10 mouse cellular contexts compared by ENCODE assay signal in the genomic region with DNA sequence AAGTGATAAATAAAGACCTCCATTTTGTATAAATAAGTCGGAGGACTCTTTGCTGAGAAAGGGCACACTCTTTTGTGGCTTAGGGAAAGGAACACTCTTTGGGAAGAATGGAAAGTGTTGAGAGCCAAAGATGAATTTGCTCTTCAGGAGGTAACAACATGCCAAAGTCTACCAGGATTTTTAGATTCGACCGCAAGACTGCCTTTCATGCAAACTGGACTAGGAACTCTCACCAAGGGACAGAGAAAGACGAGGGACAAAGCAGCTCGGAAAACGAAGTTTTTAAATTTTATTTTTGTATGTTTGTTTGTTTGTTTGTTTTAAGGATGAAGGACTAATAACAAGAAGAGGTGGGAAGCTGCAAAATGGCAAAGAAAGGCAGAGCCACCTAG. TPM values are rescaled to one million over a fixed set of nuclear protein-coding genes. Genes with fewer than 3 reads are reported as not detected.
DNase-seq lines count a peak whose midpoint lies in the region; ATAC-seq and TF ChIP-seq lines count a peak whose summit lies in the region.
"Had no signal": no experiment of that assay in that cellular context is flagged by ENCODE, and none has a peak within 500 bp of the region (broad histone marks: within the 10 kb centered on the region; RNA-seq: fewer than 3 reads in every experiment).

No protein-coding gene starts in this region.

- 19% methylated on average over 6 of the region's 6 CpGs for WGBS in heart, postnatal 0 days
- 18% methylated on average over 6 of the region's 6 CpGs for WGBS in embryonic facial prominence, embryonic 13.5 days
- WGBS in hindbrain, embryonic 16.5 days, result 10% methylated on average over 6 of the region's 6 CpGs
- 9% methylated on average over 6 of the region's 6 CpGs for WGBS in midbrain, postnatal 0 days

- H3K9me3 ChIP-seq in heart, postnatal 0 days (replicated peaks; ENCODE audit: control insufficient read depth, low read length), result no peaks in the 10 kb centered on the region
- H3K9me3 ChIP-seq in embryonic facial prominence, embryonic 13.5 days, result no peaks in the 10 kb centered on the region
- no peaks in the 10 kb centered on the region for H3K9me3 ChIP-seq in hindbrain, embryonic 16.5 days (ENCODE audit: control insufficient read depth, low read length)
- no peaks in the 10 kb centered on the region for H3K9me3 ChIP-seq in midbrain, postnatal 0 days (ENCODE audit: low read length)

- no peak for DNase-seq in heart, postnatal 0 days (ENCODE audit: low spot score)
- no peak for DNase-seq in heart, adult 11 months
- no peak for DNase-seq in midbrain, postnatal 0 days (ENCODE audit: low spot score)
- no peak for DNase-seq in left cerebral cortex, postnatal 36 days (ENCODE audit: low spot score in 2 of 2)
- DNase-seq in cerebellum, adult 11-12 months, result no peak
- DNase-seq: lung, postnatal 36 days had no signal

- no peaks in the 10 kb centered on the region for H3K4me1 ChIP-seq in heart, postnatal 0 days (ENCODE audit: control insufficient read depth, insufficient read depth)
- peaks cover 12% of the 10 kb centered on the region; the same call in 1 of the 2 replicates for H3K4me1 ChIP-seq in embryonic facial prominence, embryonic 13.5 days
- peaks cover 6% of the 10 kb centered on the region for H3K4me1 ChIP-seq in hindbrain, embryonic 16.5 days (ENCODE audit: control insufficient read depth, insufficient read depth, low read depth, low read length)
- H3K4me1 ChIP-seq in midbrain, postnatal 0 days (ENCODE audit: insufficient read depth, low read length), result peaks cover 3% of the 10 kb centered on the region; the same call in 1 of the 2 replicates

- H3K27me3 ChIP-seq in heart, postnatal 0 days (ENCODE audit: control insufficient read depth, insufficient read depth, low read length), result peaks cover 6% of the 10 kb centered on the region; the same call in 1 of the 2 replicates
- H3K27me3 ChIP-seq in embryonic facial prominence, embryonic 13.5 days, result peaks cover 29% of the 10 kb centered on the region
- no peaks in the 10 kb centered on the region for H3K27me3 ChIP-seq in hindbrain, embryonic 16.5 days (replicated peaks; ENCODE audit: control insufficient read depth, insufficient read depth, low read length)
- no peaks in the 10 kb centered on the region for H3K27me3 ChIP-seq in midbrain, postnatal 0 days (ENCODE audit: insufficient read depth, low read length)

- H3K4me3 ChIP-seq in heart, postnatal 0 days (ENCODE audit: low read depth, low read length), result peak overlapping the region; percentile 42
- H3K4me3 ChIP-seq in embryonic facial prominence, embryonic 13.5 days, result peak overlapping the region; percentile 47
- peak overlapping the region; percentile 60 for H3K4me3 ChIP-seq in hindbrain, embryonic 16.5 days (ENCODE audit: low read length)
- H3K4me3 ChIP-seq in midbrain, postnatal 0 days (ENCODE audit: low read depth, low read length), result peak overlapping the region; percentile 62

- H3K27ac ChIP-seq in heart, postnatal 0 days (ENCODE audit: low read depth), result no peak overlapping the region
- H3K27ac ChIP-seq in embryonic facial prominence, embryonic 13.5 days, result no peak overlapping the region
- H3K27ac ChIP-seq in hindbrain, embryonic 16.5 days (ENCODE audit: low read depth, low read length), result peak overlapping the region; percentile 74; the same call in 1 of the 2 replicates
- H3K27ac ChIP-seq in midbrain, postnatal 0 days (ENCODE audit: low read depth, low read length), result peak overlapping the region; percentile 52; the same call in 1 of the 2 replicates

- intact Hi-C loops in left cerebral cortex, postnatal 36 days (cut with DNase I), result no loop called here

- ATAC-seq in heart, postnatal 0 days (ENCODE audit: insufficient read depth, low read depth), result no peak
- no peak for ATAC-seq in embryonic facial prominence, embryonic 13.5 days (ENCODE audit: insufficient number of reproducible peaks, insufficient read depth, low FRiP score, low TSS enrichment, low read depth)
- peak; percentile 11; the same call in 1 of the 2 replicates for ATAC-seq in hindbrain, embryonic 16.5 days
- ATAC-seq in midbrain, postnatal 0 days (ENCODE audit: low FRiP score), result no peak
- no peak for ATAC-seq in CD4-positive, CD25-positive, alpha-beta regulatory T cell, adult 4 months

- peak overlapping the region; percentile 69 for H3K4me2 ChIP-seq in heart, postnatal 0 days (ENCODE audit: low read depth, low read length)
- peak overlapping the region; percentile 82 for H3K4me2 ChIP-seq in embryonic facial prominence, embryonic 13.5 days
- H3K4me2 ChIP-seq in hindbrain, embryonic 16.5 days (ENCODE audit: low read length), result peak overlapping the region; percentile 69
- peak overlapping the region; percentile 65 for H3K4me2 ChIP-seq in midbrain, postnatal 0 days (ENCODE audit: low read depth, low read length, poor library complexity, severe bottlenecking)

- TF ChIP-seq EP300 in heart, postnatal 0 days (IDR thresholded peaks at IDR 0.05; ENCODE audit: low read depth), result no peak

- H3K9ac ChIP-seq in heart, postnatal 0 days (replicated peaks; ENCODE audit: low read depth, low read length), result no peak overlapping the region
- H3K9ac ChIP-seq in embryonic facial prominence, embryonic 13.5 days, result peak overlapping the region; percentile 61
- peak overlapping the region; percentile 78 for H3K9ac ChIP-seq in hindbrain, embryonic 16.5 days (ENCODE audit: low read depth, low read length)
- H3K9ac ChIP-seq in midbrain, postnatal 0 days (replicated peaks; ENCODE audit: low read length, poor library complexity, severe bottlenecking), result peak overlapping the region; percentile 70

- TF ChIP-seq CTCF in heart, postnatal 0 days (IDR thresholded peaks at IDR 0.05; ENCODE audit: low read depth), result no peak
- TF ChIP-seq CTCF in midbrain, postnatal 0 days (IDR thresholded peaks at IDR 0.05), result no peak

- H3K36me3 ChIP-seq in heart, postnatal 0 days (replicated peaks; ENCODE audit: control insufficient read depth, insufficient read depth, low read length), result no peaks in the 10 kb centered on the region
- no peaks in the 10 kb centered on the region for H3K36me3 ChIP-seq in embryonic facial prominence, embryonic 13.5 days
- no peaks in the 10 kb centered on the region for H3K36me3 ChIP-seq in hindbrain, embryonic 16.5 days (ENCODE audit: control insufficient read depth, insufficient read depth, low read length)
- H3K36me3 ChIP-seq in midbrain, postnatal 0 days (ENCODE audit: insufficient read depth, low read length), result no peaks in the 10 kb centered on the region

RNA-seq across cellular contexts. Expression of gene Plcxd3, which starts 0.3 kb away (rescaled TPM):
- 0.66 TPM in 1 of 2 replicates, not detected in the other for total RNA-seq in heart, postnatal 0 days (2014; rRNA removed; ENCODE audit: low replicate concordance)
- 0.15 and 0.26 TPM in 2 replicates for polyA plus RNA-seq in heart, postnatal 0 days (2015; fragmentation: Nextera tagmentation; extraction: Ambion mirVana)
- 2.4 and 2.7 TPM in 2 replicates for polyA plus RNA-seq in embryonic facial prominence, embryonic 13.5 days (2015; fragmentation: Nextera tagmentation; extraction: Ambion mirVana)
- 86.5 and 99.7 TPM in 2 replicates for polyA plus RNA-seq in hindbrain, embryonic 16.5 days (2015; fragmentation: Nextera tagmentation; extraction: Ambion mirVana)
- 64.6 and 82.5 TPM in 2 replicates for total RNA-seq in midbrain, postnatal 0 days (2014; rRNA removed)
- 90.5 and 100 TPM in 2 replicates for polyA plus RNA-seq in midbrain, postnatal 0 days (2015; fragmentation: Nextera tagmentation; extraction: Ambion mirVana)
- total RNA-seq in left cerebral cortex, postnatal 36 days (2021), result 10 to 100 TPM; 33.3 to 37.0 TPM
- polyA plus RNA-seq in CD4-positive, CD25-positive, alpha-beta regulatory T cell, adult 4 months (2017; shearing (Covaris generic)), result under 1 TPM in 1 of 2 experiments, not detected in 1; 0.35 TPM
- total RNA-seq: MEL had no signal

Comparison
In these comparisons a context has a peak if more than half of its experiments do, and no peak if none do; other contexts are left out.
1. H3K27ac ChIP-seq: peak in hindbrain, embryonic 16.5 days (single experiment) and midbrain, postnatal 0 days (single experiment); none in heart, postnatal 0 days (single experiment) and embryonic facial prominence, embryonic 13.5 days (single experiment).
2. RNA of gene Plcxd3, which starts 0.3 kb away (polyA plus RNA-seq): 90.5 to 100 TPM in midbrain, postnatal 0 days and 86.5 to 99.7 TPM in hindbrain, embryonic 16.5 days; 2.4 to 2.7 TPM in embryonic facial prominence, embryonic 13.5 days, 0.35 TPM in CD4-positive, CD25-positive, alpha-beta regulatory T cell, adult 4 months and 0.15 to 0.26 TPM in heart, postnatal 0 days; every median in the first group is over 10 times any median in the second.
3. Peak in every context shown above with its lines, with median percentiles within 50 percentile points of each other: H3K4me2 ChIP-seq and H3K4me3 ChIP-seq.